Comparison of ENCODE assay signal across 8 mouse cellular contexts in the genomic region with DNA sequence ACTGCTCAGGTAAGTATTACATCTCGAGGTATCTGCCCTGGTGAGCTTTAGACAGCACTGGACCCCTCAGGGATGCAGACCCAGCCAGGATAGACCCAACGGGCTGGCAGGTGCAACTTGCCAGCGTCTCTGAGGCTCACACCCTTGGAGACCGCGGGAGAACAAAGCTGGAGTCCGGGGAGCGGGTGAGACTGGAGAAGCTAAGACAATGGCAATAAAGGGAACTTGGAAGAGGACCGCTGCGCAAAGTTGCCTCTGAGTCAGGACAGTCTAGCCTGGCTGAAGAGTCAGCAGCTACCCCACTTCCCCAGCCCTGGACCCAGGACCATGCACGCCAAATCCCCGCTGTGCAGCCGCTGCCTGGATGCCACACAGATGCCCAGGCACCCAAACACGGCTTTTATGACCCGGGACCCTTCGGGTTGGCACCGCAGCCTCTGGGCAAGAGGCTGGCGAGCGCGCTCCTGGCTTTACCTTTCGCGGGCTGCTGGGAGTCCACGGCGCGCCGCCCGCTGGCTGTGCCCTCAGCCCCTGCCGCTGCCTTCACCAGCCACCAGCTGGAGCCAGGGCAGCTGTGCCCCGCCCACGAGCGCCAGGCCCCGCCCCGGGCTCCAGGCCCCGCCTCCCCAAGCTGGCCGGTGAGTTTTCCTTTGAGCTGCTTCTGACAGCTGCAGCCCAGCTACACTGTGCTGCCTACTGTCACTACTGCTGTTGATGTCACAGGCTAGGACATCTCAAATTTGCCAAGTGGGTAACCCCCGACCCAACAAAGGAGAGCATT.
DNase-seq lines count a peak whose midpoint lies in the region; ATAC-seq and TF ChIP-seq lines count a peak whose summit lies in the region.

No protein-coding gene starts in this region.

- TF ChIP-seq CTCF in kidney, adult 2 months (conservative IDR thresholded peaks at IDR 0.05; ENCODE audit: insufficient read depth, insufficient read length, low read depth, low read length) = no peak

- peak overlapping the region; percentile 48 for H3K9ac ChIP-seq in embryonic facial prominence, embryonic 12.5 days
- no peak overlapping the region for H3K9ac ChIP-seq in liver, embryonic 12.5 days

- H3K27me3 ChIP-seq in embryonic facial prominence, embryonic 12.5 days = peaks cover 14% of the 10 kb centered on the region; the same call in 1 of the 2 replicates
- no peaks in the 10 kb centered on the region for H3K27me3 ChIP-seq in kidney, adult 2 months (replicated peaks; ENCODE audit: control insufficient read depth, insufficient read depth, low read length)
- peaks cover 15% of the 10 kb centered on the region for H3K27me3 ChIP-seq in liver, embryonic 12.5 days (replicated peaks)
- peaks cover 21% of the 10 kb centered on the region for H3K27me3 ChIP-seq in myocyte (ENCODE audit: control insufficient read depth, insufficient read depth, insufficient read length)

- peak overlapping the region; percentile 89 for H3K4me2 ChIP-seq in embryonic facial prominence, embryonic 12.5 days (replicated peaks)
- peak overlapping the region; percentile 65 for H3K4me2 ChIP-seq in liver, embryonic 12.5 days
- H3K4me2 ChIP-seq in myocyte (ENCODE audit: low read depth) = peak overlapping the region; percentile 61

- ATAC-seq in cerebellum, adult (ENCODE audit: insufficient number of reproducible peaks, low FRiP score, low TSS enrichment) = 0 out of 2 replicates have a peak, but pooled peaks have one; percentile 12
- ATAC-seq in embryonic facial prominence, embryonic 12.5 days (ENCODE audit: insufficient number of reproducible peaks, insufficient read depth, low FRiP score, low TSS enrichment) = peak; percentile 93
- peak; percentile 57 for ATAC-seq in liver, embryonic 12.5 days

- no peak overlapping the region for H3ac ChIP-seq in myocyte (ENCODE audit: control insufficient read depth, insufficient read length)

- no peak for TF ChIP-seq POLR2A in kidney, adult 2 months (IDR thresholded peaks at IDR 0.05; ENCODE audit: low read depth, low read length)
- no peak for TF ChIP-seq POLR2A in myocyte (IDR thresholded peaks at IDR 0.05; ENCODE audit: insufficient read length, low read depth)

- no peaks in the 10 kb centered on the region for H3K36me3 ChIP-seq in embryonic facial prominence, embryonic 12.5 days
- H3K36me3 ChIP-seq in kidney, adult 2 months (ENCODE audit: control insufficient read depth, insufficient read depth, low read length) = no peaks in the 10 kb centered on the region
- H3K36me3 ChIP-seq in liver, embryonic 12.5 days = no peaks in the 10 kb centered on the region
- H3K36me3 ChIP-seq in myocyte (ENCODE audit: control insufficient read depth, insufficient read depth) = no peaks in the 10 kb centered on the region

- no peaks in the 10 kb centered on the region for H3K9me3 ChIP-seq in embryonic facial prominence, embryonic 12.5 days
- H3K9me3 ChIP-seq in liver, embryonic 12.5 days (replicated peaks) = no peaks in the 10 kb centered on the region

- WGBS in embryonic facial prominence, embryonic 12.5 days = 2% methylated on average over 35 of the region's 35 CpGs
- WGBS in kidney, adult 2 months = 1% methylated on average over 35 of the region's 35 CpGs
- 4% methylated on average over 33 of the region's 35 CpGs for WGBS in liver, embryonic 12.5 days (ENCODE audit: insufficient replicate concordance)

- H3K27ac ChIP-seq in embryonic facial prominence, embryonic 12.5 days = no peak overlapping the region
- H3K27ac ChIP-seq in kidney, adult 2 months (ENCODE audit: insufficient read depth, low read depth, low read length) = no peak overlapping the region
- no peak overlapping the region for H3K27ac ChIP-seq in liver, embryonic 12.5 days

- no peak for DNase-seq in cerebellum, postnatal 36 days
- DNase-seq in heart, adult 18-20 months = peak; percentile 31 to 38
- DNase-seq in kidney, adult 2 months = peak; percentile 65
- peak; percentile 34 for DNase-seq in thymus, postnatal 14 days

- H3K4me1 ChIP-seq in embryonic facial prominence, embryonic 12.5 days = no peaks in the 10 kb centered on the region
- H3K4me1 ChIP-seq in kidney, adult 2 months (ENCODE audit: control insufficient read depth, insufficient read depth, low read length) = 0 out of 2 replicates have a peak, but pooled peaks cover 4% of the 10 kb centered on the region
- peaks cover 9% of the 10 kb centered on the region; the same call in 1 of the 2 replicates for H3K4me1 ChIP-seq in liver, embryonic 12.5 days

- H3K79me2 ChIP-seq in myocyte (ENCODE audit: control insufficient read depth, insufficient read depth) = no peaks in the 10 kb centered on the region

- peak overlapping the region; percentile 46 for H3K4me3 ChIP-seq in embryonic facial prominence, embryonic 12.5 days
- H3K4me3 ChIP-seq in kidney, adult 2 months (ENCODE audit: insufficient read depth, low read depth, low read length) = peak overlapping the region; percentile 35
- peak overlapping the region; percentile 39 for H3K4me3 ChIP-seq in liver, embryonic 12.5 days
- no peak overlapping the region for H3K4me3 ChIP-seq in myocyte

TF ChIP-seq in myocyte, 11 proteins besides CTCF, POLR2A, EP300 and RAD21:
- peak in 2 of 3 experiments; percentile 28 to 53 for TF ChIP-seq MYOD1 (IDR thresholded peaks at IDR 0.05; ENCODE audit: control insufficient read depth in 1 of 3, insufficient read length in 2 of 3, low read depth in 2 of 3)
- peak in 1 of 3 experiments; percentile 43 for TF ChIP-seq MYOG (IDR thresholded peaks at IDR 0.05; ENCODE audit: control insufficient read depth in 1 of 3, insufficient read depth in 1 of 3, insufficient read length in 2 of 3, low read depth in 2 of 3)
- TF ChIP-seq USF1 (IDR thresholded peaks at IDR 0.05; ENCODE audit: low read depth) = no peak

Comparison
In these comparisons a context has a peak if more than half of its experiments do, and no peak if none do; other contexts are left out.
1. ATAC-seq: peak in every context shown above with its lines; median percentile 93 in embryonic facial prominence, embryonic 12.5 days; 57 in liver, embryonic 12.5 days; 12 in cerebellum, adult.
2. DNase-seq: peak in heart, adult 18-20 months (2 of 2), kidney, adult 2 months (single experiment) and thymus, postnatal 14 days (single experiment); none in cerebellum, postnatal 36 days (0 of 2).
3. Peak in every context shown above with its lines, with median percentiles within 50 percentile points of each other: H3K4me2 ChIP-seq.